Mouse (Mus musculus) stomach, embryonic 15.5 days (tissue): Measurements from ENCODE around the gene Klrg2. TPM values are rescaled to one million over a fixed set of nuclear protein-coding genes. Genes with fewer than 3 reads are reported as not detected.
A peak's percentile ranks its signal among the peaks of the same experiment; 100 is the strongest.

Experiments used
- ATAC-seq: fragments of 200-750 bp; cut with Nextera tagmentation; 2 replicates; pipeline ENCODE4 v1.8.0; 2017; ENCODE audit warnings: low read depth, moderate number of reproducible peaks, moderate TSS enrichment; ENCODE audit not compliant: insufficient read depth, low FRiP score
- H3K27ac ChIP-seq: fragments of 300-500 bp; sonication (generic); 2 replicates; pipeline ENCODE4 v1.5.1; 2015; ENCODE audit warnings: mild to moderate bottlenecking, inconsistent platforms
- H3K27me3 ChIP-seq: fragments of 300-500 bp; sonication (generic); replicated peaks from 2 replicates; pipeline ENCODE4 v1.6.1; 2015; ENCODE audit warnings: inconsistent platforms
- H3K36me3 ChIP-seq: fragments of 300-500 bp; sonication (generic); 2 replicates; pipeline ENCODE4 v1.6.1; 2015; ENCODE audit warnings: inconsistent platforms
- H3K4me1 ChIP-seq: fragments of 300-500 bp; sonication (generic); 2 replicates; pipeline ENCODE4 v1.6.1; 2015; ENCODE audit warnings: inconsistent platforms
- H3K4me2 ChIP-seq: fragments of 300-500 bp; sonication (generic); 2 replicates; pipeline ENCODE4 v1.6.1; 2015; ENCODE audit warnings: mild to moderate bottlenecking, inconsistent platforms
- H3K4me3 ChIP-seq: fragments of 300-500 bp; sonication (generic); replicated peaks from 2 replicates; pipeline ENCODE4 v1.5.1; 2015; ENCODE audit warnings: inconsistent platforms
- H3K9ac ChIP-seq: fragments of 300-500 bp; sonication (generic); 2 replicates; pipeline ENCODE4 v1.6.1; 2015; ENCODE audit warnings: inconsistent platforms
- H3K9me3 ChIP-seq: fragments of 300-500 bp; sonication (generic); 2 replicates; pipeline ENCODE4 v1.6.1; 2016; ENCODE audit warnings: inconsistent platforms
- WGBS: fragments of 180-500 bp; shearing (Covaris S2); methylation state at CpG from one replicate; pipeline ENCODE4 v1.1.7; 2015; 5-methylcytosine and 5-hydroxymethylcytosine counted together
- polyA plus RNA-seq: library from polyadenylated mRNA; unstranded; fragments of >200 nt; fragmentation: Nextera tagmentation; extraction: Ambion mirVana; gene quantifications from 2 replicates; pipeline ENCODE4 v1.2.1, GENCODE M21; 2015

Klrg2 gene
- polyA plus RNA-seq, 1 experiment from 2014 or later: 1.2 TPM

DNA sequence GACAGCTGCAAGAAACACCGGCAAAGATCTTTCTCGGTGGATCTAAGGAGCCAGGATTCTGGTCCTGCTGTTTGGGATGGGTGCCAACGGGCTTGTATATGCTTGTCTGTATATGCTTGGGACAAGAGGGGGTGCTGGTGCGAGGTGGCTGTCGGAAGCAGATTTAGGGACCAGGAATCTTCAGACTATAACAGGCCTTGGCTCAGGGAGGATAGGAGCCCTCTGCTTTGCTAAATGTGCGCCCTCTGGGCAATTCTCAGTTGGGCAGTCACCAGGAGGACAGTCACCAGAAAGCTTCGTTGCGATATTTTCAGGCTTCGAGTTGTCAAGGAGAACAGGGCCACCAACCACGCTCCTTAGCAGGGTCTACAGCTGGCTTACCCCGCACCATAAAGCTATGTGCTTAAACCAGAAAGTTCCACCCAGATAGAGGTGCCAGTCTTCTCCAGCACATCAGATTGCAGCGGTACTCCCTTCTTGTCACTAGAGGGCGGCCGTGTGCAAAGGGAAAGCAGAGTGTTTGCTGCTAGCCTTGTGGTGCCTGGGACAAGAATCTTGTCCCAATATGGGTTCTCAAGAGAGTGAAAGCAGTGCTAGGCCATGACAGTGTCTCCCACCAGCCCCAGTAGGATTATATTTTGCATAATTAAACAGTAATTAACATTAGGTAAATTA, 13.4 kb upstream of the Klrg2 start:
- peak; percentile 18; the same call in 1 of the 2 replicates for ATAC-seq
- no peak overlapping the region for H3K27ac ChIP-seq
- no peak overlapping the region for H3K4me2 ChIP-seq

DNA sequence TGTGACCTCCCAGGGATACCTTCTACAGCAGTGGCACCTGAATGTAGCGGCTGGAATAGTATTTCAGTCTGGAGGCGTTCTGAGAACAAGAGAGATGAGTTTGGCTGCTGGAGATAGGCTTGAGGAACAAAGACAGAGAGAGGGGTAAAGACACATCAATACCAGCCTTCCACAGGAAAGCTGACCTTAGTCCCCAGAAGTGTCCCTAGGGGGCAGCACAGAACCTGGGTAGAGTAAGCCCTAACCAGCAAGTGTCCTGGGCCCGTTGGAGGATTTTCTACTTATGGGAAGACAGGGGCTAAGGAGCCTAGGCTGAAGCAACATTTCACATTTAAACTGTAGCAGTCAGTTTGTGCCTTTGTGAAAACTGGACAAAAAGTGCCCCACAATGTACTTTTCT, 12.5 kb upstream of the Klrg2 start:
- H3K27ac ChIP-seq: no peak overlapping the region
- no peak overlapping the region for H3K9ac ChIP-seq
- no peak for ATAC-seq

More for the DNA sequence above, 13.4 kb upstream of the Klrg2 start:
- H3K9me3 ChIP-seq: no peaks in the 10 kb centered on the region
- no peak overlapping the region for H3K9ac ChIP-seq
- 42% methylated on average over 14 of the region's 14 CpGs for WGBS
- H3K4me1 ChIP-seq: 0 out of 2 replicates have a peak, but pooled peaks cover 4% of the 10 kb centered on the region
- no peaks in the 10 kb centered on the region for H3K36me3 ChIP-seq
- no peak overlapping the region for H3K4me3 ChIP-seq
- H3K27me3 ChIP-seq: no peaks in the 10 kb centered on the region

DNA sequence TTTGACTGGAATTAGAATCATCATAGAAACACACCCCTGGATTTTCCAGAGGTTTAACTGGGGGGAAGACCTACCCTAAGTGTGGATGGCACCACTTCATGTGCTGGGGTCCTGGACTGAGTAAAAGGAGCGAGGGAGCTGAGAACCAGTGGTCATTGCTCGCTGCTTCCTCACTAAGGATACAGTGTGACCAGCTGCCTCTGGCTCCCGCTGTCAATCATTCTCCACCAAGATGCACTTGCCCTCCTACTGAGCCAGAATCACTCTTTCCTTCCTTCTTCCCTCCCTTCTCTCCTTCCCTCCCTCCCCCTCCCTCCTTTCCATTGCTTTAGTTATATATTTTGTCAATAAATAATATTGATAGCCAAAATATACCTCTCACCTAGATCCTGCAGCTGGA, 6.0 kb upstream of the Klrg2 start:
- no peak overlapping the region for H3K4me3 ChIP-seq
- no peaks in the 10 kb centered on the region for H3K4me1 ChIP-seq
- WGBS: 75% methylated on average over 3 of the region's 3 CpGs
- H3K4me2 ChIP-seq: no peak overlapping the region
- no peak overlapping the region for H3K9ac ChIP-seq
- peaks cover 26% of the 10 kb centered on the region for H3K27me3 ChIP-seq
- no peaks in the 10 kb centered on the region for H3K9me3 ChIP-seq
- no peak for ATAC-seq
- no peak overlapping the region for H3K27ac ChIP-seq
- no peaks in the 10 kb centered on the region for H3K36me3 ChIP-seq

More for the DNA sequence above, 12.5 kb upstream of the Klrg2 start:
- 74% methylated on average over 3 of the region's 3 CpGs for WGBS
- no peaks in the 10 kb centered on the region for H3K36me3 ChIP-seq
- no peak overlapping the region for H3K4me2 ChIP-seq
- H3K4me1 ChIP-seq: 0 out of 2 replicates have a peak, but pooled peaks cover 4% of the 10 kb centered on the region
- no peak overlapping the region for H3K4me3 ChIP-seq
- no peaks in the 10 kb centered on the region for H3K9me3 ChIP-seq
- no peaks in the 10 kb centered on the region for H3K27me3 ChIP-seq

GRCm38 (mm10) chr6:38642593-38642992, 5.6 kb upstream of the Klrg2 start:
- 58% methylated on average over 5 of the region's 5 CpGs for WGBS
- Histone ChIP-seq H3K4me1 (0 out of 2 replicates have a peak, but pooled peaks cover under 1% of the 10 kb centered on the region), H3K4me2 (no peak overlapping the region), H3K36me3 (no peaks in the 10 kb centered on the region), H3K4me3 (no peak overlapping the region), H3K27ac (no peak overlapping the region), H3K9ac (no peak overlapping the region), H3K9me3 (no peaks in the 10 kb centered on the region), H3K27me3 (peaks cover 30% of the 10 kb centered on the region)
- no peak for ATAC-seq

- Histone ChIP-seq H3K27me3 (peaks cover 37% of the 10 kb centered on the region), H3K9ac (no peak overlapping the region), H3K36me3 (no peaks in the 10 kb centered on the region), H3K9me3 (no peaks in the 10 kb centered on the region), H3K4me2 (no peak overlapping the region), H3K4me1 (peaks cover 9% of the 10 kb centered on the region), H3K27ac (no peak overlapping the region), H3K4me3 (no peak overlapping the region)
- no peak for ATAC-seq
- WGBS: 57% methylated on average over 5 of the region's 5 CpGs
Measured at GRCm38 (mm10) chr6:38641645-38642044, 4.6 kb upstream of the Klrg2 start.

- H3K4me1 ChIP-seq: peaks cover 13% of the 10 kb centered on the region
- H3K9ac ChIP-seq: no peak overlapping the region
- peaks cover 41% of the 10 kb centered on the region for H3K27me3 ChIP-seq
- no peak overlapping the region for H3K4me2 ChIP-seq
- H3K4me3 ChIP-seq: no peak overlapping the region
- H3K9me3 ChIP-seq: no peaks in the 10 kb centered on the region
- no peak for ATAC-seq
- 63% methylated on average over 5 of the region's 5 CpGs for WGBS
- H3K36me3 ChIP-seq: no peaks in the 10 kb centered on the region
- H3K27ac ChIP-seq: no peak overlapping the region
Measured at GRCm38 (mm10) chr6:38641228-38641627, 4.2 kb upstream of the Klrg2 start.

DNA sequence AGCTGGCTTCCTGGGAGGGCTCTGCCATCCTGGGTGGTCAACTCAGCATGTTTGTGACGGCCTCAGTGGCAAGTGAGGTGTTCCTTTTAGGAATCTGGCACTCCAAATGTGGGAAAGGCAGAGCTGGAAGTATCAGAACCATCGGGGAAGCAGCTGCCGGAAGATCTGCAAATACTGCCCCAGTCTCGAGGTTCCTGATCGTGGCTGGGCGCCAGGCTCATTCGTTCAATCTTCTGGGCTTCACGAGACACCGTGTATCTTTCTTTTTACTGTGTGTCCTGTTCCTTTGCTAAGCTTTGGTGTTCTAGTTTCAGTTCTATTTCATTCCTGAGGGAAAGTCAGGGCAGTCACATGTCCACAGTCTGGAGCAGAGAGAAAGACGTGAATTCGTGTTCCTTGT, 3.4 kb upstream of the Klrg2 start:
- Histone ChIP-seq H3K9ac (no peak overlapping the region), H3K36me3 (no peaks in the 10 kb centered on the region), H3K4me3 (no peak overlapping the region), H3K4me2 (no peak overlapping the region), H3K27ac (no peak overlapping the region), H3K27me3 (peaks cover 49% of the 10 kb centered on the region), H3K9me3 (no peaks in the 10 kb centered on the region), H3K4me1 (peaks cover 17% of the 10 kb centered on the region)
- ATAC-seq: no peak
- WGBS: 62% methylated on average over 11 of the region's 11 CpGs

- H3K9ac ChIP-seq: peak overlapping the region; percentile 26; the same call in 1 of the 2 replicates
- ATAC-seq: peak; percentile 59; the same call in 1 of the 2 replicates
- peak overlapping the region; percentile 99 for H3K4me2 ChIP-seq
- H3K9me3 ChIP-seq: no peaks in the 10 kb centered on the region
- WGBS: 1% methylated on average over 72 of the region's 72 CpGs
- peak overlapping the region; percentile 53 for H3K4me3 ChIP-seq
- no peaks in the 10 kb centered on the region for H3K36me3 ChIP-seq
- H3K4me1 ChIP-seq: peaks cover 17% of the 10 kb centered on the region
- H3K27me3 ChIP-seq: peaks cover 61% of the 10 kb centered on the region
- no peak overlapping the region for H3K27ac ChIP-seq
Measured at GRCm38 (mm10) chr6:38635941-38636851, 846 bp downstream of the Klrg2 start.

DNA sequence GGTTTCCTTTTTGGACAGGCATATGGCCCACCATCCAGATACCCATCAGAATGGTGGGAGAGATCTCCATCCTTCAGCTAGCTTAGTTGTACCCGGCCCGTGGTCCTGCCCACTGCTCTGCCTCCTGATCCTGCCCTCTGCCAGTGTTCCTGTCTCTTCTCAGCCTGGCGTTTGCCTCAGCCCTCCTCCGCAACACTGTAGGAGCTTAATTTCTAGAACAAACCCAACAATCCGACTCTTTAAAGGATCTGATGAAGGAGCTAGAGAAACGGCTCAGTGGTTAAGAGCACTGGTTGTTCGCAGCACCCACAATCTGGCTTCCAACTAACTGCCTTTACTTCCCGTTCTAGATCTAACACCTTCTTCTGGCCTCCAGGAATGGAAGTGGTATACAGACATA, 2.6 kb downstream of the Klrg2 start:
- no peak overlapping the region for H3K9ac ChIP-seq
- no peak overlapping the region for H3K4me3 ChIP-seq
- ATAC-seq: no peak
- no peak overlapping the region for H3K27ac ChIP-seq
- H3K4me2 ChIP-seq: no peak overlapping the region
- 85% methylated on average over 8 of the region's 8 CpGs for WGBS
- H3K4me1 ChIP-seq: peaks cover 17% of the 10 kb centered on the region
- H3K27me3 ChIP-seq: peaks cover 46% of the 10 kb centered on the region
- no peaks in the 10 kb centered on the region for H3K36me3 ChIP-seq
- H3K9me3 ChIP-seq: no peaks in the 10 kb centered on the region

DNA sequence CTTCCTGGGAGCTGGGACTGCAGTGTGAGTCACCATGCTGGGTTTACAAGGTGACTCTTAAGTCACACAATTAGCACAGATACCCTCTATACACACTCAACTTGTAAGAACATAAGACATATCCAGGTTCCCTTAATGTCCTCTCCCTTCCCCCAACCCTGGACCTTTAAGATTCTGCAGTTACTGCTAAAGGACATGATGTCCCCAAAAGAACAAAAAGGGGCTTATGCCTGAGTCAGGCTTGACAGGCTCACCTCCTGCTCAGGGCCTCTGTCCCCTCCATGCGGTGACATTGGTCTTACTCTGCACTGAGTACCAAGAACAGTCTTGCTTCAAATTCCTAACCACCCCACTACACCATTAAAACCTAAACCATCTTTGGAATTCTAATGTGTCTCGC, 4.2 kb downstream of the Klrg2 start:
- peaks cover 17% of the 10 kb centered on the region for H3K4me1 ChIP-seq
- H3K4me3 ChIP-seq: no peak overlapping the region
- H3K36me3 ChIP-seq: no peaks in the 10 kb centered on the region
- H3K9ac ChIP-seq: no peak overlapping the region
- H3K4me2 ChIP-seq: no peak overlapping the region
- 89% methylated on average over 2 of the region's 2 CpGs for WGBS
- no peak overlapping the region for H3K27ac ChIP-seq
- no peak for ATAC-seq
- H3K27me3 ChIP-seq: peaks cover 40% of the 10 kb centered on the region
- no peaks in the 10 kb centered on the region for H3K9me3 ChIP-seq

DNA sequence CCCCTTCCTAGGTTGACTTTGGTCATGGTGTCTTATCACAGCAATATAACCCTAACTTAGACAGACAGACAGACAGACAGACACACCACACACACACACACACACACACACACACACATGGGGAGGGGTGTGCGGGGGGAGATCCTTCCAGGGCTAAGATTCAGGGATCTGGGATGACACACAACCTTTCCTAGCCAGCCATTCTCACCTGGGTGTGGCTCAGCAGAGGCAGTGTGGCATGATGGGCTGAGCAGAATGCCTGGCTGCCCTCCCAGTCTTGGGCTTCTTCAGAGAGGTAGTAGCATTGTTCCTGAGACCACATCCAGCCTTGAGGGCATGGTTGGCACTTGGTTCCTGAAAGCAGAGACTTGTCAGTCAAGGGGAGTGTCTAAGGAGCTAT, 7.5 kb downstream of the Klrg2 start:
- Histone ChIP-seq H3K27ac (no peak overlapping the region), H3K9me3 (no peaks in the 10 kb centered on the region), H3K4me1 (no peaks in the 10 kb centered on the region), H3K27me3 (peaks cover 10% of the 10 kb centered on the region), H3K4me2 (no peak overlapping the region), H3K4me3 (no peak overlapping the region), H3K36me3 (no peaks in the 10 kb centered on the region), H3K9ac (no peak overlapping the region)
- ATAC-seq: no peak
- 94% methylated on average over 1 of the region's 1 CpGs for WGBS

- 70% methylated on average over 4 of the region's 4 CpGs for WGBS
- H3K27ac ChIP-seq: no peak overlapping the region
- no peak for ATAC-seq
Measured at GRCm38 (mm10) chr6:38627486-38627885, 9.6 kb downstream of the Klrg2 start.

More at GRCm38 (mm10) chr6:38627486-38627885, 9.6 kb downstream of the Klrg2 start:
- Histone ChIP-seq H3K4me2 (no peak overlapping the region), H3K4me3 (no peak overlapping the region), H3K4me1 (no peaks in the 10 kb centered on the region), H3K27me3 (no peaks in the 10 kb centered on the region), H3K9ac (no peak overlapping the region), H3K9me3 (no peaks in the 10 kb centered on the region), H3K36me3 (0 out of 2 replicates have a peak, but pooled peaks cover 4% of the 10 kb centered on the region)
